ENCODE assay signal across 29 mouse cellular contexts in the genomic region with DNA sequence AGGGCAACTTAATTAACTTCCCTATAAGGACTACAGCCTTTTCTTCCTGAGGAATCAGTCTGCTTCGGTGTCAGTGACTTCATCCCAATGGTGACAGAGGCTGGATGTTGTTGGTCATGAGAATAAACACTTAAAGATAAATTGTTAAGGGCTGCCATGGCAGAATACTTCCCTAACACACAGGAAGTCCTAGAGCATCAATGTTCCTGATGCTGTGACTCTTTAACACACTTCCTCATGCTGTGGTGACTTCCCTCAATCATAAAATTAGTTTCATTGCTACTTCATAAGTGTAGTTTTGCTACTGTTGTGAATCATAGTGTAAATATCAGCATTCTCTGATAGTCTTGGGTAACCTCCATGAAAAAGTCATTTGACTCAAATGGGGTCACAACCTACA.
DNase-seq lines count a peak whose midpoint lies in the region; ATAC-seq and TF ChIP-seq lines count a peak whose summit lies in the region.
"Had no signal": no experiment of that assay in that cellular context is flagged by ENCODE, and none has a peak within 500 bp of the region (broad histone marks: within the 10 kb centered on the region; RNA-seq: fewer than 3 reads in every experiment).

No protein-coding gene starts in this region.

- H3K4me1 ChIP-seq in liver, adult 2 months (ENCODE audit: control insufficient read depth, insufficient read depth, low read length): peaks cover 10% of the 10 kb centered on the region
- H3K4me1 ChIP-seq: forebrain, embryonic 13.5 days; heart, embryonic 12.5 days; hindbrain, embryonic 15.5 days; intestine, embryonic 15.5 days; midbrain, embryonic 12.5 days had no signal

- no peaks in the 10 kb centered on the region for H3K79me2 ChIP-seq in liver, adult 2 months (ENCODE audit: control insufficient read depth, insufficient read depth, low read length)

- 70% methylated on average over 1 of the region's 1 CpGs for WGBS in liver, adult 2 months

- no peak for TF ChIP-seq CTCF in liver, adult 2 months (IDR thresholded peaks at IDR 0.05; ENCODE audit: low read depth, low read length)

- TF ChIP-seq POLR2A in liver, adult 2 months (IDR thresholded peaks at IDR 0.05; ENCODE audit: extremely low read depth, insufficient read depth, low read length): no peak

- H3K4me3 ChIP-seq in liver, adult 2 months (ENCODE audit: insufficient read depth, low read depth, low read length): no peak overlapping the region
- H3K4me3 ChIP-seq: forebrain, embryonic 13.5 days; heart, adult 2 months; heart, embryonic 12.5 days; hindbrain, embryonic 10.5 days; hindbrain, embryonic 15.5 days; intestine, embryonic 15.5 days; liver, embryonic 12.5 days; midbrain, embryonic 12.5 days had no signal

- H3K27me3 ChIP-seq in liver, adult 2 months (ENCODE audit: control insufficient read depth, insufficient read depth, low read length): no peaks in the 10 kb centered on the region
- H3K27me3 ChIP-seq: forebrain, embryonic 13.5 days; heart, embryonic 12.5 days; hindbrain, embryonic 15.5 days; intestine, embryonic 15.5 days; liver, embryonic 12.5 days; midbrain, embryonic 12.5 days had no signal

- peak; percentile 38 for DNase-seq in liver, adult 2 months (ENCODE audit: extremely low read depth, low read depth, low spot score)
- DNase-seq in liver: no peak
- DNase-seq in gastrocnemius, adult 18-20 months (ENCODE audit: low spot score): no peak
- DNase-seq in embryo, embryonic 10 days (ENCODE audit: low spot score): no peak
- no peak for DNase-seq in gastrocnemius, adult 8-10 months (ENCODE audit: low spot score in 2 of 2)
- DNase-seq: adrenal gland, postnatal 14 days; cerebellum, adult 18-20 months; cerebellum, postnatal 10 days; gastrocnemius, postnatal 25 days; heart, adult 2 months; kidney, adult 9 months; kidney, postnatal 10 days; layer of hippocampus, postnatal 36 days; lung, adult 18-20 months; retina, postnatal 1 day; right cerebral cortex, postnatal 25 days; thymus, adult 18-20 months; thymus, postnatal 25 days had no signal

- no peaks in the 10 kb centered on the region for H3K36me3 ChIP-seq in liver, adult 2 months (ENCODE audit: control insufficient read depth, insufficient read depth, low read length)
- H3K36me3 ChIP-seq: heart, embryonic 12.5 days; hindbrain, embryonic 10.5 days; hindbrain, embryonic 15.5 days; intestine, embryonic 15.5 days; liver, embryonic 12.5 days; midbrain, embryonic 12.5 days had no signal

- ATAC-seq in common myeloid progenitor, adult 5-6 weeks (replicated peaks; ENCODE audit: low read depth, poor library complexity, severe bottlenecking): peak; percentile 85
- peak; percentile 78 for ATAC-seq in megakaryocyte, adult 5-6 weeks (ENCODE audit: poor library complexity, severe bottlenecking)
- ATAC-seq: CD4-positive, CD25-positive, alpha-beta regulatory T cell, adult 4 months; forebrain, embryonic 13.5 days; intestine, embryonic 15.5 days; liver, embryonic 12.5 days; lung, postnatal 0 days had no signal

- no peak overlapping the region for H3K9ac ChIP-seq in liver, adult 2 months (ENCODE audit: low read depth, low read length)
- H3K9ac ChIP-seq: forebrain, embryonic 13.5 days; heart, embryonic 12.5 days; hindbrain, embryonic 15.5 days; intestine, embryonic 15.5 days; liver, embryonic 12.5 days; midbrain, embryonic 12.5 days had no signal

- H3K27ac ChIP-seq in liver, adult 2 months (replicated peaks; ENCODE audit: insufficient read depth, low read depth, low read length): no peak overlapping the region
- H3K27ac ChIP-seq: forebrain, embryonic 13.5 days; heart, adult 2 months; hindbrain, embryonic 15.5 days; intestine, embryonic 15.5 days; liver, embryonic 12.5 days; midbrain, embryonic 12.5 days had no signal
